Mouse (Mus musculus) testis, adult 10 weeks (tissue): ENCODE measurements around the gene Pigyl. TPM values are rescaled to one million over a fixed set of nuclear protein-coding genes. Genes with fewer than 3 reads are reported as not detected.

Source experiments
- polyA plus RNA-seq: library from polyadenylated mRNA; stranded (reverse); fragments of 350-450 nt; fragmentation: Illumina TruSeq; extraction: RNeasy Lipid Tissue Mini Kit (QIAGEN cat#74804); gene quantifications from one replicate; pipeline ENCODE4 v1.2.3, GENCODE M21; 2014; ENCODE audit warnings: low read depth, low replicate concordance

The Pigyl gene
- 5.6 TPM for polyA plus RNA-seq

DNA sequence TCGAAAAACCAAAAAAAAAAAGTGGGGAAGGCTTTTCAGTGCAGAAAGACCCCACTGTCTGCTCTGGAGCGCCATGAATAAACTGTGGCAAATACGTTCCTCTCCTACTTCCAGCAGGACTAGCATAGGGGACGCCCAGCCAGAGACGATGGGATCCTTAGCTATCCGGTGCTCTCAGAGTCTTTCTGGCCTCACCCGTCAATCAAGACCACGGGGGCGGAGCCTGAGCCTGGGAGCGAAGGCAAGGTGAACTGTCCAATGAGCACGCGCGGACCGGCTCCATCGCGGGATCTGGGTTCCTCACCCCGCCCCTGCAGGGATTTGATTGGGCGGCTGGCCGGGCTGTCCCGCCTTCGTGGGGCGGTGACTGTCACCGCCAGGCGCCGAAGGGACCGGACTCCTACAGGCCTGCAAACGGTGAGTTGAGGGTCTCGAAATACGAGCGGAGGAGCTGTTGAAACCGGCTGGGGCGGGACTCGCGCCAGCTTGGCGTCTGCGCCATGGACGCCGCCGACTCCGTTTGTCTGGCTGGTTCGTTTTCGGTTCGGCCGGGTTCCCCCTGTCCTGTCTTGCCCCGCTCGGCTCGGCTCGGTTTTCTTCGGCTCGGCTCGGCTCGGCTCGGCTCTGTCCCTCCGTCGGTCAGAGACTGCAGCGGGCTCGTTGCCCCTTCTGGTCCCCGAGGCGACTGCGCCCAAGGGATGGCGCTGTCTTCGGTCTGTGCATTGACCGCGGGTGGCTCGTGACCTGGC lies at the start of gene Pigyl:
Gene Pigyl (plus strand): TSS at position 350 of the 749 bp plus-strand sequence.

DNA sequence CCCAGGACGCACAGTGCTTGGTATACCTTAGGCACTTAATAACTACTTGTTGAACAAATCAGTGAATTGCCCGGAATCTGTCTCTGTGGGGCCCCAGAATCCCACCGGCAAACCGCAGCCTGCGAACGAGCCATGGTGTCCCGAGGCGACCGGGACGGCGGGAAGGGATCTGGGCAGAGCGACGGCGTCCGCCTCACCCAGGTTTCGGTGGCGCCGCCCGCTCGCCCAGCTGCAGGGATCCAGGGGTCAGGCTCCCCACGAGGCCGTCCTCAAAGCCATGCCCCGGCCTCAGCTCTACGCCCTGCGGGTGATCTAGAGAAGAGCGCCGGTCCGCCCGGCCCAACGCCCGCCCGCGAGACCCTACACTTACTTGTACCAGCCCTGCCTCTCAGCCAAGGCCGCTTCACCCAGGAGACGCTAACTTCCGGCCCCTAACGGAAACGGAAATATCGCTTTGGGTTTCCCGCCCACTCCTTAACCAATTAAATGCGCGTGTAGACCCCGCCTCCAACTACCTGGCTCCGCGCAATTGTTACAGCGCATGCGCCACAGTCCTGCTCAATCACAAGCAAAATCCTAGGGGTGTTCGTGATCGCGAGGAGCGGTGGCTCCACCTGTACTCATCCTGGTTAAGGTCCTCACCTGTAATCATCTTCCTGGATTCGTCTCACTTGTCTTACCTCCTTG lies 39.8 kb upstream of the Pigyl start, which contains the start of gene Elof1:
Gene Elof1 (minus strand): TSS at position 433 of the 687 bp plus-strand sequence.

DNA sequence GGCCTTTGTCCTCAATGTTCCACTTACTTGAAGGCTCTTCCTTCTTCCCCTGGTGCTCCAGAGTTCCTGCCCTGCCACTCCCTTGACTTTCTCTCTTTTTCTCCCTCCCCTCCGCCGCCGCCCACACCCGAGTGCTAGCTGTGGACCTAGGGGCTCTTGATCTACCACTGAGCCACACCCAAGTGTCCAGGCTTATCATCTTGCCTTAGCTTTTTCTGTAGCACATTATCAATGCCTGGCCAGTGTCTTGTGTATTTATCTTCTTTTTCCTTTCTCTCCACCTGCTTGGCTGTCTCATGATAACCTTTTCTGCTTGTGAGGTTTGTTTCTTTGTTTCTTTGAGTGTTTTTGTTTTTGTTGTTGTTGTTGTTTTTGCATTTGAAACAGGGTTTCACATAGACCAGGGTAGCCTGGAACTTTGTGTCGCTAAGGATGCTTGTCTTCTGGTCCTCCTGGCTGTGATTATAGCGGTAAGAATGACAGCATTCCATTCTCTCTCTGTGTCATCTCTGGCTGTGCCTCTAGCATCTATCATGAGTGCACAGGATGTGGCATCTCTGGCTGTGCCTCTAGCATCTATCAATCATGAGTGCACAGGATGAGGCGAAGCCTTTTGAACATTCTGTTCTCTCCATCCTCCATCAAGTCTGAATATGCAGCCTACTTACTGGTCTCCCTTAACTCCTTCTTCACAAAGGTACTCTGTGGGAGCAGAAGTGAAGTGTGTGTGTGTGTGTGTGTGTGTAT lies 20.8 kb upstream of the Pigyl start, which contains the start of gene Acp5:
Gene Acp5 (minus strand): TSS at position 68 of the 747 bp plus-strand sequence.

DNA sequence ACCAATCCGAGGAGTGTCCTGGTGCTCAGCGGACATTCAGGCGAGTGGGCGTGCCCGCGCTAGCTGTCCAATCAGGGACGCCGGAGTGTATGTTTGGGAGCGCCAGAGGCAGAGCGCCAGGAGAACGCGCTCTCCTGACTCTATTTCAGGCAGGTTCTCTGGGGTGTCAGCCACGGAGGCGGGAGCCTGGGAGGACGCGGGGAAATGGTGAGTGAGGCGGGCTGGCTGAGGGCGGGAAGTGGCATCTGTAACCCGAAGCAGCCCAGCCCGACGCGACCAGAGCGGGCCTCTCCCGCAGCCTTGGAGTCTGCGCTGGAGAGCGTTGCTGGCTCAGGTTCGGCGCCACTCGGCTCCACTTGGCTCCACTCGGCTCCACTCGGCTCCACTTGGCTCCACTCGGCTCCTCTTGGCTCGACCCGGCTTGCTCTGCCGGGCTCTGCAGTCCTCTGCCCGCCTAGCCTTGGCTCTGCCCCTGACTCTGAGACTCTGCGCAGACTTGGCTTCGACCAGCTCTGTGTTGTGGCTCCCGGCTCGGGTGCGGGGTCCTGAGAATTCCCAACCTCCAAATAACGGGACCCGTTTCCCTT lies 31.5 kb downstream of the Pigyl start, which contains the start of gene Zfp872:
Gene Zfp872 (plus strand): TSS at position 66 of the 587 bp plus-strand sequence.

Other genes starting within 250 kb of the Pigyl start
- 1.1 TPM for gene Rab3d, start 238.7 kb upstream of the Pigyl start, polyA plus RNA-seq
- gene Ccdc159, start 229.4 kb upstream of the Pigyl start, polyA plus RNA-seq = 12.3 TPM
- 4.8 TPM for gene Tmem205, start 229.3 kb upstream of the Pigyl start, polyA plus RNA-seq
- gene Plppr2, start 219.8 kb upstream of the Pigyl start, polyA plus RNA-seq = 1.8 TPM
- gene Swsap1, start 201.1 kb upstream of the Pigyl start, polyA plus RNA-seq = 3.8 TPM
- not detected for gene Epor, start 193.3 kb upstream of the Pigyl start, polyA plus RNA-seq
- gene Rgl3, start 167.4 kb upstream of the Pigyl start, polyA plus RNA-seq = 0.29 TPM
- gene Ccdc151, start 154.2 kb upstream of the Pigyl start, polyA plus RNA-seq = 10.7 TPM
- gene Prkcsh, start 154.0 kb upstream of the Pigyl start, polyA plus RNA-seq = 4.6 TPM
- gene Elavl3, start 104.8 kb upstream of the Pigyl start, polyA plus RNA-seq = 1.4 TPM
- not detected for gene Gm49318, start 85.6 kb upstream of the Pigyl start, polyA plus RNA-seq
- 0.81 TPM for gene Zfp653, start 85.5 kb upstream of the Pigyl start, polyA plus RNA-seq
- gene Ecsit, start 71.4 kb upstream of the Pigyl start, polyA plus RNA-seq = 19.2 TPM
- 5.8 TPM for gene Cnn1, start 57.6 kb upstream of the Pigyl start, polyA plus RNA-seq
- gene Elof1, start 39.7 kb upstream of the Pigyl start, polyA plus RNA-seq = 103 TPM
- gene Acp5, start 21.1 kb upstream of the Pigyl start, polyA plus RNA-seq = 0.66 TPM
- 0.45 TPM for gene Zfp872, start 31.2 kb downstream of the Pigyl start, polyA plus RNA-seq
- 32.2 TPM for gene Zfp809, start 68.9 kb downstream of the Pigyl start, polyA plus RNA-seq
- gene Zfp599, start 103.0 kb downstream of the Pigyl start, polyA plus RNA-seq = 0.32 TPM
- gene Zfp810, start 150.8 kb downstream of the Pigyl start, polyA plus RNA-seq = 6.1 TPM
- gene Anln, start 232.3 kb downstream of the Pigyl start, polyA plus RNA-seq = 43.3 TPM